Comparison of ENCODE assay signal across 10 mouse cellular contexts in the genomic region with DNA sequence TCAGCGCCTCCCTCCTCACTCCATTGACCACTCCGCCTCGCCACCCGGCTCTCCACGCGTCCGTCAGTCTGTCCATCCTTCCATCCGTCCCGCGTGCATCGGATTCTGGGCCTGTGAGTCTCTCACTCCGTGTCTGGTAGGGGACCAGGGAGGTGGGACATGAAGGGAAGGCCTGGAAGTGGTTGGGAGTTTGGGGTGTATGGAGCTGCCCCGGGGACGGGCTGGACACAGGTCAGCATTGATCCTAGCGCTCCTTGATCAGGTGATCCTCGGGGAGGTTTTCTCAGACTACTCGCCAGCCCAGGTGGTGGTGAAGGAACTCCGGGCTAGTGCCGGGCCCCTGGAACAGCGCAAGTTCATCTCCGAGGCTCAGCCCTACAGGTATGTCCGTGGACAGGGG. TPM values are rescaled to one million over a fixed set of nuclear protein-coding genes. Genes with fewer than 3 reads are reported as not detected.
DNase-seq lines count a peak whose midpoint lies in the region; ATAC-seq lines count a peak whose summit lies in the region.
"Had no signal": no experiment of that assay in that cellular context is flagged by ENCODE, and none has a peak within 500 bp of the region (broad histone marks: within the 10 kb centered on the region; RNA-seq: fewer than 3 reads in every experiment).

No protein-coding gene starts in this region.

- peaks cover 9% of the 10 kb centered on the region for H3K36me3 ChIP-seq in neural tube, embryonic 11.5 days (ENCODE audit: control insufficient read depth, insufficient read depth, low read length)
- peaks cover 60% of the 10 kb centered on the region for H3K36me3 ChIP-seq in midbrain, embryonic 10.5 days

- no peak overlapping the region for H3K9ac ChIP-seq in neural tube, embryonic 11.5 days (ENCODE audit: low read length)

- 87% methylated on average over 22 of the region's 22 CpGs for WGBS in neural tube, embryonic 11.5 days
- WGBS in midbrain, embryonic 10.5 days = 86% methylated on average over 22 of the region's 22 CpGs

- no peak overlapping the region for H3K27ac ChIP-seq in neural tube, embryonic 11.5 days (ENCODE audit: low read depth, low read length)
- 0 out of 2 replicates have a peak overlapping the region, but pooled peaks have one; percentile 94 for H3K27ac ChIP-seq in midbrain, embryonic 10.5 days (replicated peaks)

- no peaks in the 10 kb centered on the region for H3K27me3 ChIP-seq in neural tube, embryonic 11.5 days (ENCODE audit: control insufficient read depth, insufficient read depth, low read length)
- peaks cover 18% of the 10 kb centered on the region for H3K27me3 ChIP-seq in midbrain, embryonic 10.5 days (ENCODE audit: low read depth, poor library complexity, severe bottlenecking)

- DNase-seq in cerebellum, adult 8-10 months = peak; percentile 32
- no peak for DNase-seq in cerebellum, adult 11 months
- DNase-seq in neural tube, embryonic 11.5 days (ENCODE audit: low spot score) = no peak
- no peak for DNase-seq in neural tube, embryonic 10.5 days (ENCODE audit: extremely low spot score, low spot score)
- DNase-seq in midbrain, embryonic 10.5 days (ENCODE audit: low spot score) = no peak
- no peak for DNase-seq in thymus, postnatal 4 days
- DNase-seq in T-cell, adult 2 months (ENCODE audit: low spot score) = no peak
- DNase-seq in left cerebral cortex, postnatal 4 days = no peak
- DNase-seq: gastrocnemius, postnatal 14 days had no signal

- H3K4me3 ChIP-seq in neural tube, embryonic 11.5 days (ENCODE audit: low read depth, low read length) = no peak overlapping the region
- H3K4me3 ChIP-seq in midbrain, embryonic 10.5 days = peak overlapping the region; percentile 95

- peak overlapping the region; percentile 88 for H3K4me2 ChIP-seq in neural tube, embryonic 11.5 days (ENCODE audit: low read depth)

- ATAC-seq in neural tube, embryonic 11.5 days (ENCODE audit: insufficient read depth, low FRiP score, low TSS enrichment) = no peak

- peaks cover 17% of the 10 kb centered on the region; the same call in 1 of the 2 replicates for H3K4me1 ChIP-seq in neural tube, embryonic 11.5 days (ENCODE audit: control insufficient read depth, insufficient read depth, low read length)
- peaks cover 46% of the 10 kb centered on the region for H3K4me1 ChIP-seq in midbrain, embryonic 10.5 days

- H3K9me3 ChIP-seq in neural tube, embryonic 11.5 days (ENCODE audit: control insufficient read depth, low read length) = no peaks in the 10 kb centered on the region
- no peaks in the 10 kb centered on the region; the same call in 1 of the 2 replicates for H3K9me3 ChIP-seq in midbrain, embryonic 10.5 days (replicated peaks)

- intact Hi-C loops in left cerebral cortex, postnatal 4 days (cut with DNase I) = no loop called here

RNA-seq across cellular contexts. Expression of gene Sult2b1, which starts 3.2 kb away (rescaled TPM):
- polyA plus RNA-seq in neural tube, embryonic 11.5 days (2014; fragmentation: Nextera tagmentation; extraction: Ambion mirVana) = 1.1 and 1.8 TPM in 2 replicates
- polyA plus RNA-seq in midbrain, embryonic 10.5 days (2016; fragmentation: Nextera tagmentation; extraction: Ambion mirVana) = 1.1 and 1.5 TPM in 2 replicates
- total RNA-seq in left cerebral cortex, postnatal 4 days (2021) = 1 to 10 TPM; 4.9 to 5.5 TPM
- total RNA-seq: gastrocnemius, postnatal 14 days had no signal

RNA-seq across cellular contexts. Expression of gene Lmtk3, which starts 4.1 kb away (rescaled TPM):
- 3.8 and 4.3 TPM in 2 replicates for polyA plus RNA-seq in neural tube, embryonic 11.5 days (2014; fragmentation: Nextera tagmentation; extraction: Ambion mirVana)
- 2.3 and 3.3 TPM in 2 replicates for polyA plus RNA-seq in midbrain, embryonic 10.5 days (2016; fragmentation: Nextera tagmentation; extraction: Ambion mirVana)
- total RNA-seq in left cerebral cortex, postnatal 4 days (2021) = 100 to 1,000 TPM; 304 to 352 TPM
- polyA plus RNA-seq: heart, postnatal 0 days had no signal

RNA-seq across cellular contexts. Expression of gene Cyth2, which starts 26.7 kb away (rescaled TPM):
- 223 and 239 TPM in 2 replicates for polyA plus RNA-seq in neural tube, embryonic 11.5 days (2014; fragmentation: Nextera tagmentation; extraction: Ambion mirVana)
- 153 and 183 TPM in 2 replicates for polyA plus RNA-seq in midbrain, embryonic 10.5 days (2016; fragmentation: Nextera tagmentation; extraction: Ambion mirVana)
- 100 to 1,000 TPM; 249 TPM for total RNA-seq in left cerebral cortex, postnatal 4 days (2021)

RNA-seq across cellular contexts. Expression of gene Kcnj14, which starts 36.9 kb away (rescaled TPM):
- polyA plus RNA-seq in neural tube, embryonic 11.5 days (2014; fragmentation: Nextera tagmentation; extraction: Ambion mirVana) = 0.88 and 1.4 TPM in 2 replicates
- 0.65 and 0.72 TPM in 2 replicates for polyA plus RNA-seq in midbrain, embryonic 10.5 days (2016; fragmentation: Nextera tagmentation; extraction: Ambion mirVana)
- 1 to 10 TPM; 1.6 to 2.1 TPM for total RNA-seq in left cerebral cortex, postnatal 4 days (2021)

RNA-seq across cellular contexts. Expression of gene Grwd1, which starts 43.1 kb away (rescaled TPM):
- polyA plus RNA-seq in neural tube, embryonic 11.5 days (2014; fragmentation: Nextera tagmentation; extraction: Ambion mirVana) = 69.8 and 76.5 TPM in 2 replicates
- polyA plus RNA-seq in midbrain, embryonic 10.5 days (2016; fragmentation: Nextera tagmentation; extraction: Ambion mirVana) = 95.8 and 119 TPM in 2 replicates
- 10 to 100 TPM; 31.8 to 35.5 TPM for total RNA-seq in left cerebral cortex, postnatal 4 days (2021)
